Mouse (Mus musculus) CH12.LX (cell line): Measurements from ENCODE around the gene Ccdc61.

Source experiments
- CTCF ChIP-seq, 2 experiments: IDR thresholded peaks in 1 of 2; conservative IDR thresholded peaks in 1 of 2; 2 replicates each; pipeline ENCODE4 v1.5.1; 2011 to 2012; ENCODE audit warnings: low read depth in 2 of 2, low read length in 2 of 2, improper control_type of control experiment in 1 of 2, inconsistent platforms in 1 of 2, mild to moderate bottlenecking in 1 of 2, moderate library complexity in 1 of 2
- ELF1 ChIP-seq: IDR thresholded peaks from 2 replicates; pipeline ENCODE4 v1.6.1; 2014; ENCODE audit warnings: low read depth, mild to moderate bottlenecking, inconsistent platforms, low read length, improper control_type of control experiment
- ETS1 ChIP-seq: conservative IDR thresholded peaks from 2 replicates; pipeline ENCODE4 v1.6.1; 2012; ENCODE audit warnings: low read depth, mild to moderate bottlenecking, inconsistent platforms, low read length, improper control_type of control experiment, moderate library complexity
- HCFC1 ChIP-seq: IDR thresholded peaks from 2 replicates; pipeline ENCODE4 v1.6.1; 2012; ENCODE audit warnings: low read depth, mild to moderate bottlenecking, inconsistent platforms, low read length, improper control_type of control experiment
- KAT2A ChIP-seq: IDR thresholded peaks from 2 replicates; pipeline ENCODE4 v1.6.1; 2012; ENCODE audit warnings: low read length, improper control_type of control experiment, inconsistent platforms; ENCODE audit not compliant: insufficient replicate concordance
- PAX5 ChIP-seq: IDR thresholded peaks from 2 replicates; pipeline ENCODE4 v1.6.1; 2012; ENCODE audit warnings: low read length, inconsistent platforms, mixed read lengths
- SIN3A ChIP-seq: IDR thresholded peaks from 2 replicates; pipeline ENCODE4 v1.6.1; 2012; ENCODE audit warnings: low read length, improper control_type of control experiment, inconsistent platforms
- USF1 ChIP-seq: IDR thresholded peaks from 2 replicates; pipeline ENCODE4 v1.6.1; 2014; ENCODE audit warnings: low read depth, mild to moderate bottlenecking, inconsistent platforms, low read length, improper control_type of control experiment
- USF2 ChIP-seq: conservative IDR thresholded peaks from 2 replicates; pipeline ENCODE4 v1.6.1; 2011; ENCODE audit warnings: low read depth, low read length, improper control_type of control experiment

DNA sequence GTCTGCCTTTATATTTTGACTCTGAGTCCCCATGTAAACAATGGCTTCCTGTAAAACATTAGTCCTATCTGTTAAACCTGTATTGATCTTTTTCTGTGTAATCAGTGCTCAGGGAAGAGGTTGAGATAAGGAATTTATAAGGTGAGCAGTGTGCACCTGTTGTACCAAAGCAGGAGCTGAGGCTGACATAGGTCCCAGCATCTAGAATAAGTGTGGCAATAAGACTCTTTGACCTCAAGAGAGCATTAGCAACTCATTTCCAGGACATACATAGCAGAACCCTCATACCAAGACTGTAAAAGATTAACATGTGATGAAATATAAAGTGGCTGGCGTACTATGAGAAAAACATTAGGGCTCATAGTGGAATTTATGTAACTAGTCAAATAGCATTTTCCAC lies 61.8 kb downstream of the Ccdc61 start:
- no peak for TF ChIP-seq KAT2A
- no peak for TF ChIP-seq PAX5
- TF ChIP-seq CTCF (conservative IDR thresholded peaks at IDR 0.05 in 1 of 2, IDR thresholded peaks at IDR 0.05 in 1 of 2; ENCODE audit: low read depth in 2 of 2, low read length in 2 of 2), result no peak
- TF ChIP-seq ETS1, result no peak
- no peak for TF ChIP-seq ELF1
- no peak for TF ChIP-seq USF1
- TF ChIP-seq SIN3A, result no peak
- no peak for TF ChIP-seq USF2
- no peak for TF ChIP-seq HCFC1
